Mouse (Mus musculus): ENCODE results near the gene Cgnl1. TPM values are rescaled to one million over a fixed set of nuclear protein-coding genes. Genes with fewer than 3 reads are reported as not detected.

The Cgnl1 gene
- polyA plus RNA-seq (2014; fragmentation: Nextera tagmentation; extraction: Ambion mirVana), result 2.3 and 3.5 TPM in 2 replicates

DNA sequence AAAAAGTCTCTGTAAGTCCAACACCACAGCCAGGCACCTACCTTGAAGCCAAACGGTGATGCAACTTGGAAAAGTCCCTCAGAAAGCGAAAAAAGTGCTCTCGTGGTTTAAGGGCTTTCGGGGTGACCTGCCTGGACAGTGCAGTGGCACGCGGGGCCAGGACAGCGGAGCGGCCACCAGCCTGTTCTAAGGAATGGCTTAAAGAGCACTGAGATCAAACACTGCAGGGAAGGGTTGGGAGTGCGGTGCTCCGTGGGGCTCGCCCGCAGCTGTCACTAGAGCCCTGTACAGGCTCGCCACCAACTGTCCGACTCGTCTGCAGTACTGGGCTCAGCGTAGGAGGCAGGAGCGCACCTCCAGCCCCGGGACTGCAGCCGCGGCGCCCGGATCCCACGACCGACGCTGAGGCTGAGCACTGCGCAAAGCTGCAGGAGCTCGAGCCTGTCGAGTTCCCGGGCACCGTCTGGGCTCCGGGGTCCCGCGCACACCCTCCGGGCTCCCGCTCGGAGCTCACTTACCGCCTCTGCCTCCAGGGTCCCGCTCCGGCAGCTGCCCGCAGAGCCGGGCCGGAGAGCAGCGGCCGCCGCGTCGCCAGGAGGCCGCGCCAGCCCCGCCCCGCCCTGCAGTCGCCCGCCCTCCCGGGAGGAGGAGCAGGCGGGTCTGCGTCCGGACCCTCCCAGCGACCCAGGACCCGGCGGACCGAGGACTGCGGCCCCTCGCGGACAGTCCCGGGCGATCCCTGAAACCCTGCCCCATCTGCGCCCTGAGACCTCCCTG, at the start of gene Cgnl1:
Gene Cgnl1, minus strand, starts transcription at position 612 of the 777 bp plus-strand sequence.
- Histone ChIP-seq H3K27me3 (replicated peaks; ENCODE audit: control insufficient read depth, insufficient read depth, low read length) (peaks cover 23% of the 10 kb centered on the region), H3K4me2 (ENCODE audit: low read length) (peak within 1 kb of the TSS; percentile 92), H3K36me3 (ENCODE audit: control insufficient read depth, insufficient read depth, low read length) (no peaks in the 10 kb centered on the region), H3K27ac (ENCODE audit: low read depth, low read length) (no peak within 1 kb of the TSS; the same call in 1 of the 2 replicates), H3K4me1 (ENCODE audit: control insufficient read depth, insufficient read depth, low read length) (peaks cover 5% of the 10 kb centered on the region), H3K4me3 (ENCODE audit: low read depth, low read length) (peak within 1 kb of the TSS; percentile 52), H3K9ac (ENCODE audit: low read length) (peak within 1 kb of the TSS; percentile 59), H3K9me3 (replicated peaks; ENCODE audit: control insufficient read depth, low read length) (0 out of 2 replicates have a peak, but pooled peaks cover 8% of the 10 kb centered on the region)
- DNase-seq (ENCODE audit: low spot score), result peak; percentile 51
- WGBS, result under 1% methylated on average over 59 of the region's 67 CpGs
- ATAC-seq, result peak; percentile 78

DNA sequence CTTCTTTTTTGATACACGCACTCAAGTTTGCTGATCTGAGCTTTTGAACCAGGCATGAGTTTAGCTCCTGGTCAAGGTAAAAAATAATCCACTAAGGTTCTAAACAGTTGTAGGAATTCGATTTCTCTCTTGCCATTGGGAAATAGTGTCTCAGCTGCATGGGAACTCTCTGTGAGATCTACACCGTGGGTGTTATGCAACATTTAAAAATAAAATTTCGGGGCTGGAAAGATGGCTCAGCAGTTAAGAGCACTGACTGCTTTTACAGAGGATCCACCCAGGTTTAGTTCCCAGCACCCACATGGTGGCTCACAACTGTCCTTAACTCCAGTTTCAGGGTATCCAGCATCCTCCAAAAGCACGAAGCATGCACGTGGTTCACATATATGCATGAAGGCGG, 47.1 kb upstream of the Cgnl1 start:
- H3K27ac ChIP-seq (ENCODE audit: low read depth, low read length), result no peak overlapping the region
- H3K4me1 ChIP-seq (ENCODE audit: control insufficient read depth, insufficient read depth, low read length), result no peaks in the 10 kb centered on the region
- no peaks in the 10 kb centered on the region for H3K36me3 ChIP-seq (ENCODE audit: control insufficient read depth, insufficient read depth, low read length)
- 91% methylated on average over 7 of the region's 7 CpGs for WGBS
- no peaks in the 10 kb centered on the region for H3K27me3 ChIP-seq (replicated peaks; ENCODE audit: control insufficient read depth, insufficient read depth, low read length)
- no peaks in the 10 kb centered on the region for H3K9me3 ChIP-seq (replicated peaks; ENCODE audit: control insufficient read depth, low read length)
- no peak overlapping the region for H3K4me2 ChIP-seq (ENCODE audit: low read length)
- no peak overlapping the region for H3K9ac ChIP-seq (ENCODE audit: low read length)
- ATAC-seq (no peak), DNase-seq (ENCODE audit: low spot score) (no peak)
- no peak overlapping the region for H3K4me3 ChIP-seq (ENCODE audit: low read depth, low read length)

DNA sequence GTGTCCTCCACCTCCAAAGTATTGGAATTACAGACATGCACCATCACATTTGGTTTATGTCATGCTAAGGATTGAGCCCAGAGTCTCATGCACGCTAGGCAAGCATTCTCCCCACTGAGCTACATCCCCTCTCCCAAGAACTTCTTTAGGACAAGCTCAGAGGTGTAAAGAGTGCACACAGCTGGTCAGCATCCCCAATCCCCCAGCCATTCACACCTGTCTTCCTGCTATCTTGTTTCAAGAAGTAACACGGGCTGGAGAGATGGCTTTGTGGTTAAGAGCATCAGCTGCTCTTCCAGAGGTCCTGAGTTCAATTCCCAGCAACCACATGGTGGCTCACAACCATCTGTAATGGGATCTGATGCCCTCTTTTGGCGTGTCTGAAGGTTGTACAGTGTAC, 44.7 kb upstream of the Cgnl1 start:
- Histone ChIP-seq H3K4me3 (ENCODE audit: low read depth, low read length) (no peak overlapping the region), H3K36me3 (ENCODE audit: control insufficient read depth, insufficient read depth, low read length) (no peaks in the 10 kb centered on the region), H3K9me3 (replicated peaks; ENCODE audit: control insufficient read depth, low read length) (no peaks in the 10 kb centered on the region), H3K4me2 (ENCODE audit: low read length) (no peak overlapping the region), H3K27me3 (replicated peaks; ENCODE audit: control insufficient read depth, insufficient read depth, low read length) (no peaks in the 10 kb centered on the region), H3K9ac (ENCODE audit: low read length) (no peak overlapping the region), H3K4me1 (ENCODE audit: control insufficient read depth, insufficient read depth, low read length) (no peaks in the 10 kb centered on the region), H3K27ac (ENCODE audit: low read depth, low read length) (no peak overlapping the region)
- DNase-seq (ENCODE audit: low spot score) (no peak), ATAC-seq (no peak)
- WGBS, result 82% methylated on average over 3 of the region's 3 CpGs

DNA sequence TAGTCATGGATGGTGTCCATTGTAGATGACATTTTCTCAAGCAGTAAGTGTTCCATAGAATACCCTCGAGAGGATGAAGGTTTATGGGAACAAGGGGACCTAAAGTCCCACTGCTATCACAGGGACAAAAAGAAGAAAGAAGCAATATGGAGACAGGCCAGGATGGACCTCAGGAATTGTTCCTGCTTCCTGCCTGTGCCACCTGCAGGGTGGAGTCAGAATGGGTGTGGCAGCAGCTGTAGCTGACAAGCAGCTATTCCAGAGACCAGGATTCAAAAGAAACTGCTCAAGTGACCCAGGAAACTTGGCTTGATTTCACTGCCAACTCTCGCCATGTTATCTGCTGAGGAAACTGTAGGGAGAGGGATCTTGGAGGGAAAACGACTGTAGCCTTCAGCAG, 42.2 kb upstream of the Cgnl1 start:
- Histone ChIP-seq H3K4me3 (ENCODE audit: low read depth, low read length) (no peak overlapping the region), H3K4me1 (ENCODE audit: control insufficient read depth, insufficient read depth, low read length) (no peaks in the 10 kb centered on the region), H3K27ac (ENCODE audit: low read depth, low read length) (no peak overlapping the region), H3K27me3 (replicated peaks; ENCODE audit: control insufficient read depth, insufficient read depth, low read length) (no peaks in the 10 kb centered on the region), H3K36me3 (ENCODE audit: control insufficient read depth, insufficient read depth, low read length) (no peaks in the 10 kb centered on the region), H3K9me3 (replicated peaks; ENCODE audit: control insufficient read depth, low read length) (no peaks in the 10 kb centered on the region), H3K9ac (ENCODE audit: low read length) (no peak overlapping the region), H3K4me2 (ENCODE audit: low read length) (no peak overlapping the region)
- 98% methylated on average over 3 of the region's 3 CpGs for WGBS
- ATAC-seq (no peak), DNase-seq (ENCODE audit: low spot score) (no peak)

DNA sequence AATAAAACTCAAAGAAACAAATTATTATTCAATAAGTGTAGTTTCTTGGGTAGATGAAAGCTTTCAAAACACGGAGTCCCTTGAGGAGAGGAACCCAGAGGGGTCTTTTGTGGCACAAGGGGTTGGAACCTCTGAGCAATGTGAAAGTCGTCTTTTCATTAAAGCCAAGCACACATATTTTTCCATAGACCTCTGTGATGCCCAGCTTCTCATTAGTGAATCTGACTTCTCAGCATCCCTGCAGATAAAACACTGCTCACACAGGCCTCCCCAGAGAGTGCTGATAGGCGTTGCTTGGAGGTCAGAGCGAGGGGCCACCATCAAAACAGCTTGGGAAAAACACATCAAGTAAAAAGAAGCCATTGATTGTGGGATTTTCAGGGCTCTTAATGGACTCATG, 41.5 kb upstream of the Cgnl1 start:
- DNase-seq (ENCODE audit: low spot score), result no peak
- ATAC-seq, result no peak
- Histone ChIP-seq H3K4me3 (ENCODE audit: low read depth, low read length) (no peak overlapping the region), H3K27me3 (replicated peaks; ENCODE audit: control insufficient read depth, insufficient read depth, low read length) (no peaks in the 10 kb centered on the region), H3K4me2 (ENCODE audit: low read length) (no peak overlapping the region), H3K36me3 (ENCODE audit: control insufficient read depth, insufficient read depth, low read length) (no peaks in the 10 kb centered on the region), H3K27ac (ENCODE audit: low read depth, low read length) (no peak overlapping the region), H3K9ac (ENCODE audit: low read length) (no peak overlapping the region), H3K4me1 (ENCODE audit: control insufficient read depth, insufficient read depth, low read length) (no peaks in the 10 kb centered on the region), H3K9me3 (replicated peaks; ENCODE audit: control insufficient read depth, low read length) (no peaks in the 10 kb centered on the region)
- 15% methylated on average over 4 of the region's 4 CpGs for WGBS

DNA sequence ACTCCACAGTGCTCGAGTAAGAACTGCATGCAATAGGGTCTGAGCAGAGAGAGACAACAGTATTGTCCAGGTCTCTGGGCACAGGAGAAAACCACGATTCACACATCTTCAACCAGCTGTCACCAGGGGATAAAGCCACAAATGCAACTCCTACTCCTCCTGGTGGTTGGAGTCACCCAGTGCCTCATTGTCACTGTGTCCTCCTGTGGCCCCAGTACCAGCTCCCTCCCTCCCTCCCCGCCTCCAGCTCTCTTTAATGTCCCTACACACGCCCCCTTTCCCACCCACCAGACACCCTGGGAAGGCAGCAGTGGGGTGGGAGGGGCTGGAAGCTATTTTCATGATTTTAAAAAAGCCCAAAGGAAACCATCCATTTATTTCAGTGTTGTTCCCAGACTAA, 41.0 kb upstream of the Cgnl1 start:
- WGBS, result 24% methylated on average over 4 of the region's 4 CpGs
- H3K4me1 ChIP-seq (ENCODE audit: control insufficient read depth, insufficient read depth, low read length), result no peaks in the 10 kb centered on the region
- no peak overlapping the region for H3K4me3 ChIP-seq (ENCODE audit: low read depth, low read length)
- DNase-seq (ENCODE audit: low spot score), result no peak
- no peaks in the 10 kb centered on the region for H3K27me3 ChIP-seq (replicated peaks; ENCODE audit: control insufficient read depth, insufficient read depth, low read length)
- H3K4me2 ChIP-seq (ENCODE audit: low read length), result no peak overlapping the region
- no peak overlapping the region for H3K9ac ChIP-seq (ENCODE audit: low read length)
- no peaks in the 10 kb centered on the region for H3K36me3 ChIP-seq (ENCODE audit: control insufficient read depth, insufficient read depth, low read length)
- no peak for ATAC-seq
- no peaks in the 10 kb centered on the region for H3K9me3 ChIP-seq (replicated peaks; ENCODE audit: control insufficient read depth, low read length)
- no peak overlapping the region for H3K27ac ChIP-seq (ENCODE audit: low read depth, low read length)

DNA sequence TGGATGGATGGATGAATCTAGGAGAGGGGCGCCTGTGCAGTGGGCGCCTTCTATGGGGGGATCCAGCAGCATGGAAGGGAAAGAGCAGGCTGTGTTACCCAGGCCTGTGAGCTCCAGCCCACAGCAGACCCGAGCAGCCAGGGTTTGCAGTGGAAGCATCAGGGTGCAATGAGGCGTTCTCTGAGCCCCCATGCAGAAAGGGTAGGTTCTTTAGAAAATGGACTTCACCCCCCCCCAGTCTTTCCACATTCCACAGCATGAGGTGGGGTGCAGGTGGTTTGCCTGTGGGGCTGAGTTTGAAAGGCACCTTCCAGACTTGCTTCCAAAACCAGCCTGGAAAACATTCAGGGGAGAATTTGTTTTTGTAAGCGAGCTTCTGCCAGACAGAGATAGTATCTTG, 40.0 kb upstream of the Cgnl1 start:
- Histone ChIP-seq H3K9ac (ENCODE audit: low read length) (no peak overlapping the region), H3K4me3 (ENCODE audit: low read depth, low read length) (no peak overlapping the region), H3K27ac (ENCODE audit: low read depth, low read length) (no peak overlapping the region), H3K9me3 (replicated peaks; ENCODE audit: control insufficient read depth, low read length) (no peaks in the 10 kb centered on the region), H3K27me3 (replicated peaks; ENCODE audit: control insufficient read depth, insufficient read depth, low read length) (no peaks in the 10 kb centered on the region), H3K36me3 (ENCODE audit: control insufficient read depth, insufficient read depth, low read length) (no peaks in the 10 kb centered on the region), H3K4me1 (ENCODE audit: control insufficient read depth, insufficient read depth, low read length) (no peaks in the 10 kb centered on the region), H3K4me2 (ENCODE audit: low read length) (no peak overlapping the region)
- no peak for ATAC-seq
- no peak for DNase-seq (ENCODE audit: low spot score)
- 66% methylated on average over 5 of the region's 5 CpGs for WGBS

DNA sequence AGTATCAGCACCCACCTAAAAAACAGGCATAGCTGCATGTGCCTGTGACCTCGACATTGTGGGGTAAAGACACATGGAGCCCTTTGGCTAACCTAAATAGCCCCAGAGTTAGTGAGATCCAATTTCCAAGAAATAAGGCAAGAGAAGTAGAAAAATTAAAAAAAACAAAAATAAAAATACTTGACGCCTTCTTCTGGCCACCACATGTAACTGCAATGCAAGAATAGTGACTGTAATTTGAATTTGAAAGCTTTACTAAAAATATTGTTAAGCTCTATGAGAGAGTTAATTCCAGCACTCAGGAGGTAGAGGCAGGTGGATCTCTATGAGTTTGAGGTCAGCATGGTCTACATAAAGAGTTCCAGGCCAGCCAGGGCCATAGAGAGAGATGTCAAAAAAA, 39.3 kb upstream of the Cgnl1 start:
- H3K36me3 ChIP-seq (ENCODE audit: control insufficient read depth, insufficient read depth, low read length), result no peaks in the 10 kb centered on the region
- no peak overlapping the region for H3K4me3 ChIP-seq (ENCODE audit: low read depth, low read length)
- 75% methylated on average over 2 of the region's 2 CpGs for WGBS
- H3K4me2 ChIP-seq (ENCODE audit: low read length), result no peak overlapping the region
- H3K27me3 ChIP-seq (replicated peaks; ENCODE audit: control insufficient read depth, insufficient read depth, low read length), result no peaks in the 10 kb centered on the region
- no peak overlapping the region for H3K9ac ChIP-seq (ENCODE audit: low read length)
- no peak overlapping the region for H3K27ac ChIP-seq (ENCODE audit: low read depth, low read length)
- H3K9me3 ChIP-seq (replicated peaks; ENCODE audit: control insufficient read depth, low read length), result no peaks in the 10 kb centered on the region
- no peaks in the 10 kb centered on the region for H3K4me1 ChIP-seq (ENCODE audit: control insufficient read depth, insufficient read depth, low read length)
- DNase-seq (ENCODE audit: low spot score) (no peak), ATAC-seq (no peak)

DNA sequence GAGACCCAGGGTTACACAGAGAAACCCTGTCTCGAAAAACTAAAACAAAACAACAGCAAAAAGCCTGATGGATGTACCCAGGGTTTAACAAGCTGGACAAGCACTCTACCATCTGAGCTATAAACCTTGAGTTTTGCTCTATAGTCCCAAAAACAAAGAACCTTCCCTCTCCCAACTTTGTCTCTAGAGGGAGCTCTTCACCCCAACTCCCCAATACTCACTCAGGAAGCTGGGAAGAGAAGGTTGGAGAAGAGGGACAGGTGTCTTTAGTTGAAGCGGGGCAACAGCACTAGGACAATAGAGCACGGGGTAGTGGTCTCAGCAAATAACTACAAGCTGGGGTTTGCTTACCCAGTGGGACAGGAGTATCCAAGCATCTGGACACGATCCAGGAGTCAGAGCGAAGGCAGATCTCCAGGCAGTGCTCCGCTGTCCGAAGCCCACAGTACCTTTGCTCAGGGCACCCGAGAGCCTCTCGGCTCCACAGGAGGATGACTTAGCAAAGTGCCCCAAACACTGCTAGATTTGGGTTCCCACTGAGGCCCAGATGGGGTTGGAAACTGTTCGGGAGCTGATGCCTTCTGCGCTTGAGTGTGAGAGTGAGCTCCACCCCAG, 37.3 kb upstream of the Cgnl1 start:
- H3K9me3 ChIP-seq (replicated peaks; ENCODE audit: control insufficient read depth, low read length), result no peaks in the 10 kb centered on the region
- peak overlapping the region; percentile 2; the same call in 1 of the 2 replicates for H3K4me2 ChIP-seq (ENCODE audit: low read length)
- no peaks in the 10 kb centered on the region for H3K4me1 ChIP-seq (ENCODE audit: control insufficient read depth, insufficient read depth, low read length)
- 40% methylated on average over 11 of the region's 11 CpGs for WGBS
- H3K27me3 ChIP-seq (replicated peaks; ENCODE audit: control insufficient read depth, insufficient read depth, low read length), result no peaks in the 10 kb centered on the region
- ATAC-seq (no peak), DNase-seq (ENCODE audit: low spot score) (peak; percentile 31)
- no peak overlapping the region for H3K4me3 ChIP-seq (ENCODE audit: low read depth, low read length)
- H3K36me3 ChIP-seq (ENCODE audit: control insufficient read depth, insufficient read depth, low read length), result no peaks in the 10 kb centered on the region
- H3K9ac ChIP-seq (ENCODE audit: low read length), result no peak overlapping the region
- no peak overlapping the region for H3K27ac ChIP-seq (ENCODE audit: low read depth, low read length)

Data from forebrain, embryonic 14.5 days (tissue).